Mouse (Mus musculus) forelimb bud, embryonic 11.5 days (tissue): ENCODE results near the gene Spata16.

Experiments used
- DNase-seq: peaks from one replicate; pipeline ENCODE4 v3.0.0-alpha.2; 2012; ENCODE audit warnings: low read depth, low spot score

Spata16 gene

GRCm38 (mm10) chr3:26970529-26970928 is 333.1 kb downstream of the Spata16 start:
- DNase-seq, result no peak

GRCm38 (mm10) chr3:26971276-26971675 is 333.9 kb downstream of the Spata16 start:
- DNase-seq, result no peak

- no peak for DNase-seq
Measured at GRCm38 (mm10) chr3:26972105-26972504, 334.7 kb downstream of the Spata16 start.

- no peak for DNase-seq
Measured at GRCm38 (mm10) chr3:26979603-26980002, 342.2 kb downstream of the Spata16 start.

- no peak for DNase-seq
Measured at GRCm38 (mm10) chr3:26980371-26980770, 343.0 kb downstream of the Spata16 start.

- no peak for DNase-seq
Measured at GRCm38 (mm10) chr3:26981979-26982623, 344.7 kb downstream of the Spata16 start.

GRCm38 (mm10) chr3:26983749-26984148 is 346.3 kb downstream of the Spata16 start:
- no peak for DNase-seq

GRCm38 (mm10) chr3:27006844-27007243 is 369.4 kb downstream of the Spata16 start:
- DNase-seq, result no peak

GRCm38 (mm10) chr3:27027957-27028356 is 390.5 kb downstream of the Spata16 start:
- no peak for DNase-seq

GRCm38 (mm10) chr3:27028526-27028925 is 391.1 kb downstream of the Spata16 start:
- DNase-seq, result no peak

GRCm38 (mm10) chr3:27030067-27030857 is 392.8 kb downstream of the Spata16 start:
- DNase-seq, result no peak
